8 mouse cellular contexts compared by ENCODE assay signal in the genomic region with DNA sequence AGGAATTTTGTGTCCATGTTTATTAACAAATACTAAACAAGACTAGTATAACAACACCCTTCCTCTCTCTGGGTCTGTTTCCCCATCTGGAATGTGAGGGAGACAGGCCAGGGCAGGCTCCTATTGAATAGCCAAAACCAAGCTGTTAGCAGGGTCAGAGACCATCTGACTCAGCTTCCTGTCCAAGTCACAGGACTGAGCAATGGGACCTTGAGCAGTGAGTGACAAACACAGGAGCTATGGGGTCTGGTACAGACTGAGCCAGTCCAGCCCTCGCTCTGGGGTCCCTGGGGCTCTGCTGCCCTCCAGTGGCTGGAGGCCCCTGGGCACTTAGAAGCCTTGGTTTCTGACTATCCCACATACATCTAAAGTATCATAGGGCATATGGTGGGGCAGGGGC.
DNase-seq lines count a peak whose midpoint lies in the region; ATAC-seq and TF ChIP-seq lines count a peak whose summit lies in the region.

No protein-coding gene starts in this region.

- H3K27ac ChIP-seq in embryonic facial prominence, embryonic 15.5 days (replicated peaks): no peak overlapping the region
- no peak overlapping the region for H3K27ac ChIP-seq in heart, embryonic 12.5 days (ENCODE audit: poor library complexity, severe bottlenecking)
- no peak overlapping the region for H3K27ac ChIP-seq in kidney, postnatal 0 days
- H3K27ac ChIP-seq in liver, embryonic 12.5 days: no peak overlapping the region

- H3K4me3 ChIP-seq in embryonic facial prominence, embryonic 15.5 days (replicated peaks): no peak overlapping the region
- H3K4me3 ChIP-seq in heart, embryonic 12.5 days: no peak overlapping the region
- H3K4me3 ChIP-seq in kidney, postnatal 0 days (replicated peaks; ENCODE audit: low read depth, low read length): no peak overlapping the region
- no peak overlapping the region for H3K4me3 ChIP-seq in liver, embryonic 12.5 days

- 0 out of 2 replicates have a peak, but pooled peaks cover 6% of the 10 kb centered on the region for H3K4me1 ChIP-seq in embryonic facial prominence, embryonic 15.5 days
- peaks cover 43% of the 10 kb centered on the region for H3K4me1 ChIP-seq in heart, embryonic 12.5 days (replicated peaks)
- H3K4me1 ChIP-seq in kidney, postnatal 0 days (replicated peaks; ENCODE audit: insufficient read depth, low read length): 0 out of 2 replicates have a peak, but pooled peaks cover 3% of the 10 kb centered on the region
- peaks cover 14% of the 10 kb centered on the region for H3K4me1 ChIP-seq in liver, embryonic 12.5 days

- DNase-seq in 3T3-L1 (ENCODE audit: low read depth, low spot score): peak; percentile 94
- peak; percentile 92 to 94 for DNase-seq in adrenal gland, postnatal 36 days
- peak; percentile 90 for DNase-seq in kidney, postnatal 0 days (ENCODE audit: low spot score)
- peak; percentile 66 for DNase-seq in naive thymus-derived CD4-positive, alpha-beta T cell, adult 2 months (ENCODE audit: low read depth)
- DNase-seq in splenic B cell, adult 2 months (ENCODE audit: low read depth, low spot score): peak; percentile 65

- H3K4me2 ChIP-seq in embryonic facial prominence, embryonic 15.5 days (replicated peaks): no peak overlapping the region
- H3K4me2 ChIP-seq in heart, embryonic 12.5 days: no peak overlapping the region
- no peak overlapping the region for H3K4me2 ChIP-seq in kidney, postnatal 0 days (ENCODE audit: low read length)
- no peak overlapping the region for H3K4me2 ChIP-seq in liver, embryonic 12.5 days

- H3K36me3 ChIP-seq in embryonic facial prominence, embryonic 15.5 days: no peaks in the 10 kb centered on the region
- no peaks in the 10 kb centered on the region for H3K36me3 ChIP-seq in heart, embryonic 12.5 days
- no peaks in the 10 kb centered on the region for H3K36me3 ChIP-seq in kidney, postnatal 0 days (ENCODE audit: insufficient read depth, low read length)
- H3K36me3 ChIP-seq in liver, embryonic 12.5 days: no peaks in the 10 kb centered on the region
- H3K36me3 ChIP-seq in splenic B cell, adult 2 months (ENCODE audit: control insufficient read depth, insufficient read depth, low read length, poor library complexity, severe bottlenecking): no peaks in the 10 kb centered on the region

- no peaks in the 10 kb centered on the region for H3K9me3 ChIP-seq in embryonic facial prominence, embryonic 15.5 days (replicated peaks)
- H3K9me3 ChIP-seq in heart, embryonic 12.5 days (replicated peaks): no peaks in the 10 kb centered on the region
- H3K9me3 ChIP-seq in kidney, postnatal 0 days (replicated peaks; ENCODE audit: low read length): no peaks in the 10 kb centered on the region
- H3K9me3 ChIP-seq in liver, embryonic 12.5 days (replicated peaks): no peaks in the 10 kb centered on the region

- 0 out of 2 replicates have a peak, but pooled peaks have one; percentile 21 for ATAC-seq in embryonic facial prominence, embryonic 15.5 days (ENCODE audit: insufficient number of reproducible peaks, low FRiP score, low TSS enrichment, low read depth)
- ATAC-seq in heart, embryonic 12.5 days (ENCODE audit: insufficient number of reproducible peaks, low FRiP score): peak; percentile 65; the same call in 1 of the 2 replicates
- peak; percentile 81 for ATAC-seq in kidney, postnatal 0 days (replicated peaks; ENCODE audit: low FRiP score, low read depth)
- ATAC-seq in liver, embryonic 12.5 days: peak; percentile 66

- no peak overlapping the region for H3K9ac ChIP-seq in embryonic facial prominence, embryonic 15.5 days
- no peak overlapping the region for H3K9ac ChIP-seq in heart, embryonic 12.5 days
- no peak overlapping the region for H3K9ac ChIP-seq in kidney, postnatal 0 days (ENCODE audit: low read depth, low read length)
- no peak overlapping the region for H3K9ac ChIP-seq in liver, embryonic 12.5 days

- H3K27me3 ChIP-seq in embryonic facial prominence, embryonic 15.5 days: no peaks in the 10 kb centered on the region
- H3K27me3 ChIP-seq in heart, embryonic 12.5 days (replicated peaks): no peaks in the 10 kb centered on the region
- no peaks in the 10 kb centered on the region for H3K27me3 ChIP-seq in kidney, postnatal 0 days (ENCODE audit: insufficient read depth, low read length)
- no peaks in the 10 kb centered on the region for H3K27me3 ChIP-seq in liver, embryonic 12.5 days (replicated peaks)
- no peaks in the 10 kb centered on the region for H3K27me3 ChIP-seq in splenic B cell, adult 2 months (ENCODE audit: control insufficient read depth, insufficient read depth, low read length, poor library complexity, severe bottlenecking)

- peak; percentile 97 for TF ChIP-seq CTCF in kidney, postnatal 0 days (IDR thresholded peaks at IDR 0.05; ENCODE audit: low read depth)

- WGBS in embryonic facial prominence, embryonic 15.5 days: 15% methylated on average over 1 of the region's 1 CpGs
- 7% methylated on average over 1 of the region's 1 CpGs for WGBS in heart, embryonic 12.5 days
- WGBS in kidney, postnatal 0 days: 20% methylated on average over 1 of the region's 1 CpGs
- WGBS in liver, embryonic 12.5 days (ENCODE audit: insufficient replicate concordance): 3% methylated on average over 1 of the region's 1 CpGs

Comparison
In these comparisons a context has a peak if more than half of its experiments do, and no peak if none do; other contexts are left out.
1. ATAC-seq: peak in every context shown above with its lines; median percentile 81 in kidney, postnatal 0 days; 66 in liver, embryonic 12.5 days; 65 in heart, embryonic 12.5 days; 21 in embryonic facial prominence, embryonic 15.5 days.